Mouse (Mus musculus) embryonic fibroblast, embryonic 13.5 days (primary cell): ENCODE results near the gene Gm28635.

Source experiments
- CTCF ChIP-seq: IDR thresholded peaks from 2 replicates; pipeline ENCODE4 v1.5.1; 2011; ENCODE audit warnings: mild to moderate bottlenecking, control low read depth, low read length, moderate library complexity, borderline replicate concordance; ENCODE audit not compliant: insufficient read depth
- POLR2A ChIP-seq: IDR thresholded peaks from 2 replicates; pipeline ENCODE4 v1.6.1; 2011; ENCODE audit warnings: low read depth, mild to moderate bottlenecking, control low read depth, low read length, moderate library complexity

DNA sequence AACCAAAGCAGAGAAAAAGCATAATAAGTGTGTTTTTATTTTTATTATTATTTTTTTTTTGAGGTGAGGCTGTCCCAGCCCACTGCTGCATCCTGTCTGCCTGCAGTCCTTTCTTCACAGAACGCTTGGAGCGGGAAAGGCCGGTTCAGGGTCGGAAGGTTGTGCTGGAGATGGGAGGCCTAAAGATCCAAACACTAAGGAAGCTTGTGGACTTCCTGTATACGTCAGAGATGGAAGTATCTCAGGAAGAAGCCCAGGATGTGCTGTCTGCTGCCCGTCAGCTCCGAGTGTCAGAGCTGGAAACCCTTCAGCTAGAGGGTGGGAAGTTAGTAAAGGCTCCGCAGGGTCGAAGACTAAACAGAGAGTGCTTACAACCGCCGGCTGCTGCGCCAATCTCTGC lies 11.8 kb downstream of the Gm28635 start:
- TF ChIP-seq CTCF (no peak), POLR2A (no peak)
